Mouse (Mus musculus): ENCODE data around the gene Pgk2.
"Not testable (repeated sequence)": the region's sequence is repeated elsewhere in the genome, so short reads cannot be mapped to it uniquely, and the experiment has no call there.

The Pgk2 gene

GRCm38 (mm10) chr17:40208540-40208939 lies at the start of gene Pgk2:
Gene Pgk2, minus strand, starts transcription at chr17:40208640.
- ATAC-seq (ENCODE audit: low TSS enrichment): no peak

DNA sequence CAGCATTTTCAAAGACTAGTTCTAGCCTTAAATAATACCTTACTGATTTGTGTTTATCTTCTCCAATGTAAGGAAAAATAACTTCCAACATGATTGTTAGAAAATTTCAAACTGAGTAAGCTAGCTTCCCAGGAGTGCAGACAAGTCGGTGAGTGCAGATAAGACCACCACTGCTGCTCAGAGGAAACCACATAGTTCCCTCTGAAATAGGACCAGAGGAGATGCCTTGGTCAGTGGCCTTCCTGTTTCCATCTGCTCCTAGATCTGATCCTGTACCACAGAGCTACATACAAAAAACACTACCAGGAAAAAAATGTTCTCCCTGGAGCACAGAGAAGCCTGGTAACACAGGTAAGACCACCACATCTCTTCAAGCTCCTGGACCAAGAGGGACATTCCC lies 44.0 kb upstream of the Pgk2 start:
- no peak for ATAC-seq (ENCODE audit: low TSS enrichment)

- no peak for ATAC-seq (ENCODE audit: low TSS enrichment)
Measured at GRCm38 (mm10) chr17:40242135-40242534, 33.7 kb upstream of the Pgk2 start, which contains the start of gene Crisp3. Gene Crisp3, minus strand, starts transcription at chr17:40242288.

- not testable (repeated sequence) for ATAC-seq (ENCODE audit: low TSS enrichment)
Measured at GRCm38 (mm10) chr17:40201803-40202202, 6.6 kb downstream of the Pgk2 start.

DNA sequence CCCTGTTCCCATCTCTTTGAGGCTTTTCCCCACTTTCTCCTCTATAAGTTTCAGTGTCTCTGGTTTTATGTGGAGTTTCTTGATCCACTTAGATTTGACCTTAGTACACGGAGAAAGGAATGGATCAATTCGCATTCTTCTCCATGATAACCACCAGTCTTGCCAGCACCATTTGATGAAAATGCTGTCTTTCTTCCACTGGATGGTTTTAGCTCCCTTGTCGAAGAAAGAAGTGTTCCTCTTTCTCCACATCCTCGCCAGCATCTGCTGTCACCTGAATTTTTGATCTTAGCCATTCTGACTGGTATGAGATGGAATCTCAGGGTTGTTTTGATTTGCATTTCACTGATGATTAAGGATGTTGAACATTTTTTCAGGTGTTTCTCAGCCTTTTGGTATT lies 18.2 kb downstream of the Pgk2 start:
- not testable (repeated sequence) for ATAC-seq (ENCODE audit: low TSS enrichment)

- ATAC-seq (ENCODE audit: low TSS enrichment): not testable (repeated sequence)
Measured at GRCm38 (mm10) chr17:40157729-40158359, 50.6 kb downstream of the Pgk2 start.
